Mouse (Mus musculus) monocyte, adult 2 months (primary cell): ENCODE results near the gene Olfr285.

Source experiments
- DNase-seq, 2 experiments: peaks; one replicate each; pipeline ENCODE4 v3.0.0; 2022; ENCODE audit warnings: low spot score in 2 of 2, low read depth in 1 of 2

Gene Olfr285

GRCm38 (mm10) chr15:98317177-98317724, at the start of gene Olfr285:
TSS of gene Olfr285 (minus strand) at chr15:98317353.
- DNase-seq: no peak

GRCm38 (mm10) chr15:98340887-98341286, 23.7 kb upstream of the Olfr285 start, which contains the start of gene Olfr284:
TSS of gene Olfr284 (minus strand) at chr15:98340987.
- DNase-seq: no peak

GRCm38 (mm10) chr15:98315703-98316102, 1.4 kb downstream of the Olfr285 start:
- DNase-seq: no peak

- no peak for DNase-seq
Observed at GRCm38 (mm10) chr15:98295628-98296551, 21.3 kb downstream of the Olfr285 start, which contains the start of gene Zfp641. TSS of gene Zfp641 (minus strand) at chr15:98296161.

GRCm38 (mm10) chr15:98293651-98294050, 23.5 kb downstream of the Olfr285 start:
- no peak for DNase-seq

- no peak for DNase-seq
Observed at GRCm38 (mm10) chr15:98288566-98288965, 28.6 kb downstream of the Olfr285 start.

GRCm38 (mm10) chr15:98286418-98286817, 30.7 kb downstream of the Olfr285 start:
- DNase-seq: no peak
